Mouse (Mus musculus): Measurements from ENCODE around the gene Mccc2.

DNA sequence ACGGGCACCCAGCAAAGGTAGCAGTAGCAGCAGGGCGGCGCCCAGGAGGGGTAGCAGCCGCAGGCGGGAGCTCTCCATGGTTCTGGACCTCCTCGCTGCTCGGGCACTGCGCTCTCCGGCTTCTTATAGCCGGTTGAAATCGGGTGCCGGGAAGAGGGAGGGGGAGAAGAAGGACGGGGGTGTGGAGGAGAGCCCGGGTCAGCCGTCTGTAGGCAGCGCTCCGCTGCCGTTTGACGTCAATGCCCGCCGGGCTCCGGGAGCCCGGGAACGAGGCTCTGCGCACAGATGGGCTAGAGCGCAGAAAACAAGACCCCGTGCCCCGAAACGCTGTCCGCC is 114.9 kb downstream of the Mccc2 start:
- TF ChIP-seq CTCF (IDR thresholded peaks at IDR 0.05; ENCODE audit: borderline replicate concordance, control insufficient read depth, extremely low read depth, insufficient read depth, low read length, poor library complexity), result no peak
- TF ChIP-seq POLR2A (IDR thresholded peaks at IDR 0.05; ENCODE audit: control insufficient read depth, extremely low read depth, insufficient read depth, low read length, poor library complexity), result no peak

All from thymus, adult 2 months (tissue).